ENCODE assay signal across 20 mouse cellular contexts in genomic region chr9:111870466-111870865, GRCm38 (mm10).
A peak's percentile ranks its signal among the peaks of the same experiment; 100 is the strongest.
DNase-seq lines count a peak whose midpoint lies in the region; ATAC-seq and TF ChIP-seq lines count a peak whose summit lies in the region.
"Had no signal": no experiment of that assay in that cellular context is flagged by ENCODE, and none has a peak within 500 bp of the region (broad histone marks: within the 10 kb centered on the region; RNA-seq: fewer than 3 reads in every experiment).

No protein-coding gene starts in this region.

- no peak overlapping the region for H3K9ac ChIP-seq in hindbrain, postnatal 0 days (replicated peaks; ENCODE audit: low read length)
- H3K9ac ChIP-seq in hindbrain, embryonic 16.5 days (ENCODE audit: low read depth, low read length): no peak overlapping the region
- no peak overlapping the region for H3K9ac ChIP-seq in midbrain, embryonic 16.5 days (ENCODE audit: low read depth, low read length)
- no peak overlapping the region for H3K9ac ChIP-seq in midbrain, embryonic 13.5 days (replicated peaks)
- H3K9ac ChIP-seq: embryonic facial prominence, embryonic 12.5 days; heart, embryonic 15.5 days; liver, embryonic 12.5 days; lung, embryonic 15.5 days; neural tube, embryonic 13.5 days had no signal

- H3K4me3 ChIP-seq in hindbrain, postnatal 0 days (ENCODE audit: low read length): no peak overlapping the region
- H3K4me3 ChIP-seq in hindbrain, embryonic 16.5 days (ENCODE audit: low read length): no peak overlapping the region
- H3K4me3 ChIP-seq in midbrain, embryonic 16.5 days (ENCODE audit: low read depth, low read length): no peak overlapping the region
- no peak overlapping the region for H3K4me3 ChIP-seq in midbrain, embryonic 13.5 days (replicated peaks)
- no peak overlapping the region for H3K4me3 ChIP-seq in olfactory bulb, adult 2 months (ENCODE audit: insufficient read depth, low read depth, low read length)
- H3K4me3 ChIP-seq: embryonic facial prominence, embryonic 12.5 days; gastrocnemius, adult 2 months; heart, embryonic 15.5 days; hindbrain, embryonic 10.5 days; liver, embryonic 12.5 days; lung, embryonic 15.5 days; neural tube, embryonic 13.5 days had no signal

- DNase-seq in cerebellum, postnatal 10 days: peak; percentile 60 to 63
- DNase-seq in cerebellum, adult 18-20 months: no peak
- DNase-seq in hindbrain, postnatal 0 days (ENCODE audit: low spot score): peak; percentile 48
- DNase-seq: B cell, adult 2 months; cerebellum, adult 11 months; gastrocnemius, adult 2 months; heart, adult 11 months; kidney, adult 9 months; thymus, adult 18-20 months had no signal

- H3K4me2 ChIP-seq in hindbrain, postnatal 0 days (ENCODE audit: low read depth, low read length): no peak overlapping the region
- H3K4me2 ChIP-seq in hindbrain, embryonic 16.5 days (ENCODE audit: low read length): no peak overlapping the region
- no peak overlapping the region for H3K4me2 ChIP-seq in midbrain, embryonic 16.5 days (ENCODE audit: low read length)
- no peak overlapping the region for H3K4me2 ChIP-seq in midbrain, embryonic 13.5 days (replicated peaks)
- H3K4me2 ChIP-seq: embryonic facial prominence, embryonic 12.5 days; heart, embryonic 15.5 days; liver, embryonic 12.5 days; lung, embryonic 15.5 days; neural tube, embryonic 13.5 days had no signal

- WGBS in hindbrain, postnatal 0 days: 66% methylated on average over 7 of the region's 7 CpGs
- 77% methylated on average over 7 of the region's 7 CpGs for WGBS in hindbrain, embryonic 16.5 days
- 80% methylated on average over 7 of the region's 7 CpGs for WGBS in midbrain, embryonic 16.5 days
- 88% methylated on average over 7 of the region's 7 CpGs for WGBS in midbrain, embryonic 13.5 days
- 49% methylated on average over 7 of the region's 7 CpGs for WGBS in olfactory bulb, adult 2 months

- TF ChIP-seq CTCF in hindbrain, postnatal 0 days (IDR thresholded peaks at IDR 0.05; ENCODE audit: low read depth): no peak
- TF ChIP-seq CTCF in olfactory bulb, adult 2 months (IDR thresholded peaks at IDR 0.05; ENCODE audit: insufficient read depth, low read depth, low read length): no peak

- H3K4me1 ChIP-seq in hindbrain, postnatal 0 days (ENCODE audit: insufficient read depth, low read length): 0 out of 2 replicates have a peak, but pooled peaks cover 2% of the 10 kb centered on the region
- H3K4me1 ChIP-seq in hindbrain, embryonic 16.5 days (ENCODE audit: control insufficient read depth, insufficient read depth, low read depth, low read length): 0 out of 2 replicates have a peak, but pooled peaks cover 2% of the 10 kb centered on the region
- H3K4me1 ChIP-seq in midbrain, embryonic 16.5 days (ENCODE audit: control insufficient read depth, insufficient read depth, low read length): peaks cover 5% of the 10 kb centered on the region; the same call in 1 of the 2 replicates
- no peaks in the 10 kb centered on the region; the same call in 1 of the 2 replicates for H3K4me1 ChIP-seq in midbrain, embryonic 13.5 days (replicated peaks)
- peaks cover 8% of the 10 kb centered on the region for H3K4me1 ChIP-seq in olfactory bulb, adult 2 months (ENCODE audit: control insufficient read depth, insufficient read depth, low read length)
- H3K4me1 ChIP-seq: embryonic facial prominence, embryonic 12.5 days; heart, embryonic 15.5 days; hindbrain, embryonic 10.5 days; liver, embryonic 12.5 days; lung, embryonic 15.5 days; neural tube, embryonic 13.5 days had no signal

- H3K27ac ChIP-seq in hindbrain, postnatal 0 days: no peak overlapping the region
- H3K27ac ChIP-seq in hindbrain, embryonic 16.5 days (ENCODE audit: low read depth, low read length): no peak overlapping the region
- peak overlapping the region; percentile 60 for H3K27ac ChIP-seq in midbrain, embryonic 16.5 days (ENCODE audit: low read length)
- H3K27ac ChIP-seq in midbrain, embryonic 13.5 days: no peak overlapping the region
- H3K27ac ChIP-seq in olfactory bulb, adult 2 months (ENCODE audit: insufficient read depth, low read depth, low read length): 0 out of 2 replicates have a peak overlapping the region, but pooled peaks have one; percentile 21
- H3K27ac ChIP-seq: embryonic facial prominence, embryonic 12.5 days; gastrocnemius, adult 2 months; heart, embryonic 15.5 days; hindbrain, embryonic 10.5 days; liver, embryonic 12.5 days; lung, embryonic 15.5 days; neural tube, embryonic 13.5 days had no signal

- no peaks in the 10 kb centered on the region for H3K9me3 ChIP-seq in hindbrain, postnatal 0 days (ENCODE audit: low read length)
- no peaks in the 10 kb centered on the region for H3K9me3 ChIP-seq in hindbrain, embryonic 16.5 days (ENCODE audit: control insufficient read depth, low read length)
- no peaks in the 10 kb centered on the region for H3K9me3 ChIP-seq in midbrain, embryonic 16.5 days (replicated peaks; ENCODE audit: control insufficient read depth, low read length, poor library complexity, severe bottlenecking)
- no peaks in the 10 kb centered on the region for H3K9me3 ChIP-seq in midbrain, embryonic 13.5 days
- H3K9me3 ChIP-seq: embryonic facial prominence, embryonic 12.5 days; heart, embryonic 15.5 days; hindbrain, embryonic 10.5 days; liver, embryonic 12.5 days; lung, embryonic 15.5 days; neural tube, embryonic 13.5 days had no signal

- no peak for TF ChIP-seq POLR2A in olfactory bulb, adult 2 months (IDR thresholded peaks at IDR 0.05; ENCODE audit: insufficient read depth, low read depth, low read length)

- ATAC-seq in hindbrain, postnatal 0 days: no peak
- no peak for ATAC-seq in hindbrain, embryonic 16.5 days
- ATAC-seq in midbrain, embryonic 16.5 days: no peak
- no peak for ATAC-seq in midbrain, embryonic 13.5 days
- ATAC-seq: inflammation-experienced regulatory T-cells, adult 6 months; liver, embryonic 12.5 days had no signal

- H3K36me3 ChIP-seq in hindbrain, postnatal 0 days (ENCODE audit: insufficient read depth, low read length): no peaks in the 10 kb centered on the region
- H3K36me3 ChIP-seq in hindbrain, embryonic 16.5 days (ENCODE audit: control insufficient read depth, insufficient read depth, low read length): no peaks in the 10 kb centered on the region
- no peaks in the 10 kb centered on the region for H3K36me3 ChIP-seq in midbrain, embryonic 16.5 days (ENCODE audit: control insufficient read depth, insufficient read depth, low read length)
- H3K36me3 ChIP-seq in midbrain, embryonic 13.5 days: no peaks in the 10 kb centered on the region
- H3K36me3 ChIP-seq: embryonic facial prominence, embryonic 12.5 days; heart, embryonic 15.5 days; hindbrain, embryonic 10.5 days; liver, embryonic 12.5 days; lung, embryonic 15.5 days; neural tube, embryonic 13.5 days had no signal

- no peaks in the 10 kb centered on the region for H3K27me3 ChIP-seq in hindbrain, postnatal 0 days (ENCODE audit: insufficient read depth, low read length)
- H3K27me3 ChIP-seq in hindbrain, embryonic 16.5 days (replicated peaks; ENCODE audit: control insufficient read depth, insufficient read depth, low read length): no peaks in the 10 kb centered on the region
- H3K27me3 ChIP-seq in midbrain, embryonic 16.5 days (ENCODE audit: control insufficient read depth, insufficient read depth, low read depth, low read length): no peaks in the 10 kb centered on the region
- no peaks in the 10 kb centered on the region for H3K27me3 ChIP-seq in midbrain, embryonic 13.5 days
- H3K27me3 ChIP-seq: embryonic facial prominence, embryonic 12.5 days; heart, embryonic 15.5 days; liver, embryonic 12.5 days; lung, embryonic 15.5 days; neural tube, embryonic 13.5 days had no signal

Comparison
In these comparisons a context has a peak if more than half of its experiments do, and no peak if none do; other contexts are left out.
1. DNase-seq: peak in cerebellum, postnatal 10 days (2 of 2) and hindbrain, postnatal 0 days (single experiment); none in cerebellum, adult 18-20 months (0 of 2).
2. H3K27ac ChIP-seq: peak in midbrain, embryonic 16.5 days (single experiment) and olfactory bulb, adult 2 months (single experiment); none in hindbrain, postnatal 0 days (single experiment), hindbrain, embryonic 16.5 days (single experiment) and midbrain, embryonic 13.5 days (single experiment).